Mouse (Mus musculus): ENCODE measurements around the gene Timm17b. TPM values are rescaled to one million over a fixed set of nuclear protein-coding genes. Genes with fewer than 3 reads are reported as not detected.

The Timm17b gene
- 31.9 TPM for total RNA-seq (2023)

GRCm38 (mm10) chrX:7898880-7899874 is at the start of gene Timm17b, which contains the start of gene Pqbp1:
Timm17b (plus strand) TSS chrX:7899357.
Pqbp1 (minus strand) TSS chrX:7899269.

GRCm38 (mm10) chrX:7878007-7878419 is 21.1 kb upstream of the Timm17b start, which contains the start of gene Pim2:
Pim2 (plus strand) TSS chrX:7878262.

GRCm38 (mm10) chrX:7883841-7884567 is 15.2 kb upstream of the Timm17b start, which contains the start of gene Slc35a2:
Slc35a2 (plus strand) TSS chrX:7884028.

GRCm38 (mm10) chrX:7907735-7908134 is 8.6 kb downstream of the Timm17b start, which contains the start of gene Gm10491:
Gm10491 (minus strand) TSS chrX:7907835.

GRCm38 (mm10) chrX:7909242-7909641 is 10.1 kb downstream of the Timm17b start, which contains the start of gene Gm10490:
Gm10490 (plus strand) TSS chrX:7909542.

GRCm38 (mm10) chrX:7919601-7920383 is 20.6 kb downstream of the Timm17b start, which contains the start of gene Pcsk1n:
Pcsk1n (plus strand) TSS chrX:7919822.

GRCm38 (mm10) chrX:7928270-7928790 is 29.2 kb downstream of the Timm17b start, which contains the start of gene Eras:
Eras (minus strand) TSS chrX:7928607.

GRCm38 (mm10) chrX:7947108-7947899 is 48.1 kb downstream of the Timm17b start, which contains the start of gene Hdac6:
Hdac6 (minus strand) TSS chrX:7947889.

Other genes starting within 250 kb of the Timm17b start
- 31.4 TPM for gene Prickle3, start 242.1 kb upstream of the Timm17b start, total RNA-seq (2023)
- gene Plp2, start 228.0 kb upstream of the Timm17b start, total RNA-seq (2023), result 43.3 TPM
- not detected for gene Magix, start 218.1 kb upstream of the Timm17b start, total RNA-seq (2023)
- gene Gpkow, start 202.2 kb upstream of the Timm17b start, total RNA-seq (2023), result 49.5 TPM
- gene Wdr45, start 185.0 kb upstream of the Timm17b start, total RNA-seq (2023), result 111 TPM
- gene Gm45208, start 177.1 kb upstream of the Timm17b start, total RNA-seq (2023), result not detected
- 17.0 TPM for gene Praf2, start 170.9 kb upstream of the Timm17b start, total RNA-seq (2023)
- gene Ccdc120, start 148.5 kb upstream of the Timm17b start, total RNA-seq (2023), result not detected
- gene Tfe3, start 136.8 kb upstream of the Timm17b start, total RNA-seq (2023), result 22.2 TPM
- 175 TPM for gene Gripap1, start 109.6 kb upstream of the Timm17b start, total RNA-seq (2023)
- gene Kcnd1, start 77.1 kb upstream of the Timm17b start, total RNA-seq (2023), result 0.80 TPM
- gene Otud5, start 58.0 kb upstream of the Timm17b start, total RNA-seq (2023), result 214 TPM
- gene Pim2, start 21.1 kb upstream of the Timm17b start, total RNA-seq (2023), result 121 TPM
- 38.3 TPM for gene Slc35a2, start 15.3 kb upstream of the Timm17b start, total RNA-seq (2023)
- 68.3 TPM for gene Pqbp1, start 88 bp upstream of the Timm17b start, total RNA-seq (2023)
- gene Gm10491, start 8.5 kb downstream of the Timm17b start, total RNA-seq (2023), result not detected
- not detected for gene Gm10490, start 10.2 kb downstream of the Timm17b start, total RNA-seq (2023)
- gene Pcsk1n, start 20.5 kb downstream of the Timm17b start, total RNA-seq (2023), result not detected
- not detected for gene Eras, start 29.2 kb downstream of the Timm17b start, total RNA-seq (2023)
- gene Hdac6, start 48.5 kb downstream of the Timm17b start, total RNA-seq (2023), result 11.2 TPM
- 0.61 TPM for gene Gata1, start 78.7 kb downstream of the Timm17b start, total RNA-seq (2023)
- gene Glod5, start 119.1 kb downstream of the Timm17b start, total RNA-seq (2023), result not detected
- gene Suv39h1, start 175.4 kb downstream of the Timm17b start, total RNA-seq (2023), result 32.6 TPM
- gene Was, start 191.1 kb downstream of the Timm17b start, total RNA-seq (2023), result 100 TPM
- 44.8 TPM for gene Wdr13, start 233.5 kb downstream of the Timm17b start, total RNA-seq (2023)
- gene Rbm3, start 246.5 kb downstream of the Timm17b start, total RNA-seq (2023), result 531 TPM

Measured in CD8-positive naive resting alpha-beta T cell, adult 57 days (primary cell).